Mouse (Mus musculus) small intestine, adult 2 months (tissue): ENCODE results near the gene Entpd3. TPM values are rescaled to one million over a fixed set of nuclear protein-coding genes. Genes with fewer than 3 reads are reported as not detected.

Experiments used
- H3K27ac ChIP-seq: fragments of 200-500 bp; 2 replicates; pipeline ENCODE4 v1.5.1; 2012; ENCODE audit warnings: low read depth, low read length, control low read depth, inconsistent platforms; ENCODE audit not compliant: insufficient read depth
- H3K27me3 ChIP-seq: fragments of 200-500 bp; 2 replicates; pipeline ENCODE4 v1.6.1; 2012; ENCODE audit warnings: mild to moderate bottlenecking, moderate library complexity, low read length, inconsistent platforms; ENCODE audit not compliant: control insufficient read depth, insufficient read depth
- H3K36me3 ChIP-seq: fragments of 200-500 bp; 2 replicates; pipeline ENCODE4 v1.6.1; 2012; ENCODE audit warnings: mild to moderate bottlenecking, low read length, control low read depth, inconsistent platforms; ENCODE audit not compliant: control insufficient read depth, insufficient read depth
- H3K4me1 ChIP-seq: fragments of 200-500 bp; 2 replicates; pipeline ENCODE4 v1.6.1; 2012; ENCODE audit warnings: low read length, inconsistent platforms, mixed read lengths; ENCODE audit not compliant: control insufficient read depth, insufficient read depth, insufficient read length
- H3K4me3 ChIP-seq: fragments of 200-500 bp; 2 replicates; pipeline ENCODE4 v1.5.1; 2012; ENCODE audit warnings: low read depth, mild to moderate bottlenecking, control low read depth, inconsistent platforms, low read length, moderate library complexity
- CTCF ChIP-seq: fragments of 200-500 bp; IDR thresholded peaks from 2 replicates; pipeline ENCODE4 v1.5.1; 2012; ENCODE audit warnings: low read depth, mild to moderate bottlenecking, control low read depth, inconsistent platforms, low read length, moderate library complexity, mixed read lengths; ENCODE audit not compliant: insufficient replicate concordance, insufficient read length; ENCODE audit errors: extremely low read depth
- POLR2A ChIP-seq: fragments of 200-500 bp; IDR thresholded peaks from 2 replicates; pipeline ENCODE4 v1.6.1; 2012; ENCODE audit warnings: low read depth, mild to moderate bottlenecking, control low read depth, inconsistent platforms, low read length, moderate library complexity
- WGBS: fragments of 180-500 bp; shearing (Covaris S2); methylation state at CpG from one replicate; pipeline ENCODE4 v1.1.7; 2018; 5-methylcytosine and 5-hydroxymethylcytosine counted together
- polyA plus RNA-seq: library from polyadenylated mRNA; depleted of rRNA; stranded (reverse); fragments of >200 nt; gene quantifications from 2 replicates; pipeline ENCODE4 v1.2.3, GENCODE M21; 2012

The Entpd3 gene
- polyA plus RNA-seq, 1 experiment: 1.2 TPM

DNA sequence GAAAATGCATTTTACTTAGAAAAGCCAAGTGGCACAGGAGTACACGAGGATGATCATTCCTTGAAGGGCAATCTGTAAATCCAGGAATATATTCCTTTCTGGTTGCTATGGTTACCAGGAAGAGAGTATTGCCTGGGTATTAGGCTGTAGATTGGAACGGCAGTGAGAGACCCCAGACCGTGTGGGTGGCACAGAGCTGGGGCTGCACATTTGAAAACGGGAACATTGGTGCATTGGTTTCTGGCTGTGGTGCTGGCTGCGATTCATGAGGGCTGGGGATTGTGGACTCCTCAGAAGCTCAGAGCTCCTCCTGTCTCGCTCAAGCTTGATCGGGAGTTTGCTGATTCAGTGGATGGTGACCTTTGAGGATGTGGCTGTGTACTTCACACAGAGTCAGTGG is 40.2 kb downstream of the Entpd3 start:
- Histone ChIP-seq H3K27ac (no peak overlapping the region), H3K4me3 (no peak overlapping the region), H3K4me1 (peaks cover 12% of the 10 kb centered on the region; the same call in 1 of the 2 replicates), H3K27me3 (no peaks in the 10 kb centered on the region), H3K36me3 (peaks cover 8% of the 10 kb centered on the region; the same call in 1 of the 2 replicates)
- TF ChIP-seq POLR2A: no peak
- no peak for TF ChIP-seq CTCF
- 71% methylated on average over 7 of the region's 7 CpGs for WGBS

DNA sequence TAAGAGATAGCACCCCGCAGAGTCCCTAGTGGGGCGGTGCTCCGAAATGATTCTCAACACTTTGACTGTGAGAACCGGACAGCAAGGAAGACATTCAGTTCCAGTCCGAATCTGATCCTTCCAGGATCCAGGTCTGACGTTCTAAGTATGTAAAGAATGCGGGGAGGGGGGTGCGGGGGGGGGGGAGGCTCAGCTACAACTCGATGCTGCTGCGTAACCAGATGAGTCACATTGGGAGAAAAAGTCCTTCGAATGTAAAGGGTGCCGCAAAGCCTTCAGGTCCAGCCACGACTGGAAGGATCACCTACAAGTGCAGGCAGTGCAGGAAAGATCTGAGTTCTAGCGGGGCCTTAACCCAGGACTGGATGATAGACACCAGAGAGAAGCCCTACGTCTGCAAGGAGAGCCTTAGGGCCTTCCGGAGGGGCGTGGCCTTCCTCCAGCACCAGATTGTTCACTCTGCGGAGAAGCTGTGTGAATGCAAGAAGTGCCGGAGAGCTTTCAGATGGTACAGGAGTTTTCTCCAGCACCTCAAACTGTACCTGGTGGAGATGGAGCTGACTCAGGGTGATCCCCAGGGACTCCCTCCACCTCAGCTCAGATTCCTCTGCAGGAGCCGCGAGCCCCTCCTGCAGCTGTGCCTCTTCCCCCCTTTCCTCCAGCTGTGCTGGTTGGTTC is 42.5 kb downstream of the Entpd3 start:
- Histone ChIP-seq H3K4me1 (peaks cover 12% of the 10 kb centered on the region; the same call in 1 of the 2 replicates), H3K4me3 (peak overlapping the region; percentile 60), H3K27ac (peak overlapping the region; percentile 82), H3K27me3 (no peaks in the 10 kb centered on the region), H3K36me3 (no peaks in the 10 kb centered on the region)
- TF ChIP-seq CTCF (no peak), POLR2A (no peak; the same call in 1 of the 2 replicates)
- 22% methylated on average over 21 of the region's 21 CpGs for WGBS

DNA sequence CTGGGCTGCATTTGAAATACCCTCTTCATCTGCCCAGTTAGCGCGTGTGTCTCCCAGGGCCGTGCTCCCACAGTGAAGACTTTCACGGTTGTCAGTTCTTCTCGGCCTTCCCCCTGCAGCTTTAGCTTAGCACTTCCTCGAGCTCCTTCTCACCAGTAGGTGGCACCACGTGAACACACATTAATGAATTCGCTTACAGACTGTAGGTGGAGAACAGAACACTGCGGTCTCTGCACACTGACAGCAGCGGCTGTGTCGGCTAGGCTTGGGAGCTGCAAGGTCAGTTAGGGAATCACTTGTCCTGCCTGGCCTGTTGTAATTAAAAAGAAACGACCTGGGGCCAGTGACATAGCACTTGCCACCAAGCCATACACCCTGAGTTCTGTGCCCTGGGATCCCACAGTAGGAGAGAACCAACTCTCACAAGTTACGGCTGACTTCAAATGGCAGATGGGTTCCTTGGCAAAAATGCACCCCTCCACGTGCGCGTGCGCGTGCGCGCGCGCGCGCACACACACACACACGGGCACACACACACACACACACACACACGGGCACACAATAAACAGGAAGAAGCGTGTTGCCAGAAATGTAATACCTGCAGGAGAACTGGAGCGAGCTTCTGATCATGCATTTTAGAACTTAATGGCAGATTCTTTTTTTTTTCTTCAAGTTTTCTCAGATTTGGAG is 43.1 kb downstream of the Entpd3 start:
- 5% methylated on average over 28 of the region's 28 CpGs for WGBS
- Histone ChIP-seq H3K27ac (peak overlapping the region; percentile 82), H3K27me3 (no peaks in the 10 kb centered on the region), H3K4me1 (peaks cover 10% of the 10 kb centered on the region; the same call in 1 of the 2 replicates), H3K4me3 (peak overlapping the region; percentile 60), H3K36me3 (no peaks in the 10 kb centered on the region)
- peak; percentile 84; the same call in 1 of the 2 replicates for TF ChIP-seq CTCF
- peak; percentile 45; the same call in 1 of the 2 replicates for TF ChIP-seq POLR2A

DNA sequence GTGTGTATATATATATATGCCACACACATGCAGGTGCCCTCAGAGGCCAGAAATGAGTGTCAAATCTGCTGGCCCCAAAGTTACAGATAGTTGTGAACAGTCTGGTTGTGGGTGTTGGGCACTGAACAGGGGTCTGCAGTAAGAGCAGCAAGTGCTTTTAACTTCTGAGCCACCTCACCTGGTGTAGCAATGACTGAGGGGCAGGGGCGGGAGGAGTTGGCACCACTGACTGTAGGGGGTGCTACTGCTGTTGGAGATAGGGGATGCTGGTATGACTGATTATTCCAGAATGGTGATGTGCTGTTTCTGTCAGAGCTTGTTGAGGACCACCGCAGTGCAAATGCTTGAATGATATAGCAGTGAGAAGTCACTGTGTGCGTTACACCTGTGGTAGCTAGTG is 43.7 kb downstream of the Entpd3 start:
- Histone ChIP-seq H3K36me3 (no peaks in the 10 kb centered on the region), H3K4me3 (no peak overlapping the region), H3K27ac (no peak overlapping the region), H3K27me3 (no peaks in the 10 kb centered on the region), H3K4me1 (peaks cover 5% of the 10 kb centered on the region; the same call in 1 of the 2 replicates)
- no peak for TF ChIP-seq CTCF
- TF ChIP-seq POLR2A: no peak
- 69% methylated on average over 3 of the region's 3 CpGs for WGBS

DNA sequence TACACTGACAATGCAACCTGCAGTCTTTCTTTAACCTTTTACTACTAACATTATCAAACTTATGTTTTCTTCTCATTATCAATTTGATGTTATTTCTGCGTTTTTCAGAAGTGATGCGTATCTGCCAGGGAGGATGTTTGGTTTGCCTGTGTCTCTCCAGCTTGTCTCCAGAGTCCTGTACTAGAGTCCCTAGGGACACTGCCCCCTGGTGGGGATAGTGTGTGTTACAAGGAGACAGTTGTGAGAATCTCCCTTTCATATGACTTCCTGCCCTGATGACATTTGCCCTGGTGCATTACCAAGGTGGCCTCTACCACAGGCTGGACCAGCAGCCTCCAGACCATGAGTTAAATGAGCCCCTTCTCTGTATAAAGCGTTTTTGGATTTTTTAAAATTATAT is 46.9 kb downstream of the Entpd3 start:
- peak; percentile 81; the same call in 1 of the 2 replicates for TF ChIP-seq CTCF
- TF ChIP-seq POLR2A: no peak
- H3K4me3 ChIP-seq: no peak overlapping the region
- 3% methylated on average over 3 of the region's 3 CpGs for WGBS
- no peaks in the 10 kb centered on the region for H3K36me3 ChIP-seq
- peaks cover 5% of the 10 kb centered on the region; the same call in 1 of the 2 replicates for H3K4me1 ChIP-seq
- H3K27me3 ChIP-seq: no peaks in the 10 kb centered on the region
- H3K27ac ChIP-seq: no peak overlapping the region

DNA sequence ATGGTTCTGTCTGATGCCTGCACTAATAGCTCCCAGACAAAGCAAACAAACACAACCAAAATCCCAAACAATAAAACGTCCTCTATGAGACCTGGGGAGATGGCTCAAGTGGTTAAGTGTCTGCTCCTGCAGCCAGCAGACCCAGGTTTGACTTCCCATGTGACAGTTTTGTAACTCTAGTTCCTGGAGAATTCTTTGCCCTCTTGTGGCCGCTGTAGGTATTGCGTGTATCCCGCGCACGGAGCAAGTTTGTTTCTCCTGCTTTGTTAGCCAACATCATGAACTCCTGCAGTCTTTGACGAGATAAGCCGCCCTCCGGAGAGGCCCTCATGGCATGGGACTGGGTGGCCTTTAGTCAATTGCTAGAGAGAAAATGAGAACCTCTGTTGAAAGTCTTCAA is 51.9 kb downstream of the Entpd3 start:
- TF ChIP-seq POLR2A (no peak), CTCF (peak; percentile 82; the same call in 1 of the 2 replicates)
- Histone ChIP-seq H3K27ac (no peak overlapping the region), H3K4me3 (no peak overlapping the region), H3K4me1 (no peaks in the 10 kb centered on the region), H3K27me3 (no peaks in the 10 kb centered on the region), H3K36me3 (no peaks in the 10 kb centered on the region)
- WGBS: under 1% methylated on average over 9 of the region's 9 CpGs

DNA sequence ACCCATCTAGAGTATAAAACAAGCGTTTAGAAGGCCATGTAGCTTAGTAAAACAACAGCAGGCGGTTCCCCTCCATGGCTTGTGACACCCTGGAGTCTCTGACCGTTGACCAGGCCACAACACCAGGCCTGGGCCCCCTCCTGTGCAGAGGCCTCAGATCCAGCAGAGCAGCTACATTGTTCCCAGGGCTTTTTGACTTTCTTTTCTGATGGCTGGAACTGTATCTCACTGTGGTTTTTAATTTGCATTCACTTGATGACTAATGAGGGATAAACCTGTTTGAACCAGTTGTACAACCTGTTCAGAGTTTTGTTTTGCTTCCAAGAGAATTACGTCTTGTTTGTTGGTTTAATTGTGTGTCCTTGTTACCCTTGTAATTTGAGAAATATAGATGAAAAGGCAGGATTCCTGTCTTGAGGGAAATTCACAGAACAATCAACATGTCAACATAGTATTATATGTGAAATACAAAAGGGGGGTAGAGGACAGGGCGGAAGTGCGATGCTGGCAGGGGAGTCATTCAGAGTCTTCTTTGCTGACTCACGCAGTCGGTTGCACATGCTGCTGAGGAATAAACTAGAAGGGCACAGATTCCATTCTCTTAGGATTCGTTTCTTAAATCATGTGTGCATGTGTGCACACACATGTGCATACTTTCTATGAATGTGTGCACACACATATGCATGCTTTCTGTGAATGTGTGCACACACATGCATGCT is 53.9 kb downstream of the Entpd3 start:
- Histone ChIP-seq H3K36me3 (no peaks in the 10 kb centered on the region), H3K4me1 (no peaks in the 10 kb centered on the region), H3K27ac (no peak overlapping the region), H3K4me3 (no peak overlapping the region), H3K27me3 (no peaks in the 10 kb centered on the region)
- TF ChIP-seq CTCF: no peak
- no peak for TF ChIP-seq POLR2A
- 66% methylated on average over 9 of the region's 9 CpGs for WGBS
